Mouse (Mus musculus): ENCODE data around the gene Gm6268. TPM values are rescaled to one million over a fixed set of nuclear protein-coding genes. Genes with fewer than 3 reads are reported as not detected.

Gene Gm6268
- not detected in 2 replicates for polyA plus RNA-seq (2015; fragmentation: Nextera tagmentation; extraction: Ambion mirVana)

- H3K4me1 ChIP-seq, result no peaks in the 10 kb centered on the region
- no peak within 1 kb of the TSS for H3K4me3 ChIP-seq
- H3K9me3 ChIP-seq, result no peaks in the 10 kb centered on the region
- no peak within 1 kb of the TSS for H3K4me2 ChIP-seq
- H3K9ac ChIP-seq, result no peak within 1 kb of the TSS
- WGBS, result 85% methylated on average over 13 of the region's 13 CpGs
- H3K36me3 ChIP-seq, result no peaks in the 10 kb centered on the region
- no peaks in the 10 kb centered on the region for H3K27me3 ChIP-seq (replicated peaks)
- no peak for ATAC-seq (ENCODE audit: extremely low read depth, insufficient number of reproducible peaks, low FRiP score, low TSS enrichment)
- H3K27ac ChIP-seq (replicated peaks), result no peak within 1 kb of the TSS
These were observed at the start of gene Gm6268 for GRCm38 (mm10) chrX:36400980-36401379. Gene Gm6268 (plus strand): TSS chrX:36401280.

- WGBS, result 51% methylated on average over 3 of the region's 3 CpGs
- no peak for ATAC-seq (ENCODE audit: extremely low read depth, insufficient number of reproducible peaks, low FRiP score, low TSS enrichment)
- no peak overlapping the region for H3K27ac ChIP-seq (replicated peaks)
These were observed 48.6 kb upstream of the Gm6268 start for GRCm38 (mm10) chrX:36352446-36352845.

GRCm38 (mm10) chrX:36385340-36385739 lies 15.7 kb upstream of the Gm6268 start:
- Histone ChIP-seq H3K4me2 (no peak overlapping the region), H3K27me3 (replicated peaks) (no peaks in the 10 kb centered on the region), H3K27ac (replicated peaks) (no peak overlapping the region), H3K9ac (no peak overlapping the region), H3K9me3 (no peaks in the 10 kb centered on the region), H3K4me3 (no peak overlapping the region), H3K4me1 (no peaks in the 10 kb centered on the region), H3K36me3 (no peaks in the 10 kb centered on the region)
- ATAC-seq (ENCODE audit: extremely low read depth, insufficient number of reproducible peaks, low FRiP score, low TSS enrichment), result no peak

More at GRCm38 (mm10) chrX:36352446-36352845, 48.6 kb upstream of the Gm6268 start:
- Histone ChIP-seq H3K9me3 (no peaks in the 10 kb centered on the region), H3K4me3 (no peak overlapping the region), H3K36me3 (no peaks in the 10 kb centered on the region), H3K4me2 (no peak overlapping the region), H3K27me3 (replicated peaks) (no peaks in the 10 kb centered on the region), H3K4me1 (no peaks in the 10 kb centered on the region), H3K9ac (no peak overlapping the region)

GRCm38 (mm10) chrX:36389971-36390370 lies 11.1 kb upstream of the Gm6268 start:
- Histone ChIP-seq H3K27me3 (replicated peaks) (no peaks in the 10 kb centered on the region), H3K27ac (replicated peaks) (no peak overlapping the region), H3K9ac (no peak overlapping the region), H3K4me1 (no peaks in the 10 kb centered on the region), H3K4me3 (no peak overlapping the region), H3K36me3 (no peaks in the 10 kb centered on the region), H3K4me2 (no peak overlapping the region), H3K9me3 (no peaks in the 10 kb centered on the region)
- no peak for ATAC-seq (ENCODE audit: extremely low read depth, insufficient number of reproducible peaks, low FRiP score, low TSS enrichment)
- WGBS, result 57% methylated on average over 3 of the region's 3 CpGs

GRCm38 (mm10) chrX:36390503-36390902 lies 10.6 kb upstream of the Gm6268 start:
- no peak overlapping the region for H3K27ac ChIP-seq (replicated peaks)
- no peaks in the 10 kb centered on the region for H3K9me3 ChIP-seq
- ATAC-seq (ENCODE audit: extremely low read depth, insufficient number of reproducible peaks, low FRiP score, low TSS enrichment), result no peak
- 48% methylated on average over 2 of the region's 2 CpGs for WGBS
- H3K4me2 ChIP-seq, result no peak overlapping the region
- no peak overlapping the region for H3K9ac ChIP-seq
- no peaks in the 10 kb centered on the region for H3K36me3 ChIP-seq
- H3K27me3 ChIP-seq (replicated peaks), result no peaks in the 10 kb centered on the region
- no peaks in the 10 kb centered on the region for H3K4me1 ChIP-seq
- H3K4me3 ChIP-seq, result no peak overlapping the region

- Histone ChIP-seq H3K27ac (replicated peaks) (no peak overlapping the region), H3K36me3 (no peaks in the 10 kb centered on the region), H3K9me3 (no peaks in the 10 kb centered on the region), H3K4me2 (no peak overlapping the region), H3K9ac (no peak overlapping the region), H3K4me1 (no peaks in the 10 kb centered on the region), H3K27me3 (replicated peaks) (no peaks in the 10 kb centered on the region), H3K4me3 (no peak overlapping the region)
- WGBS, result 63% methylated on average over 6 of the region's 6 CpGs
- ATAC-seq (ENCODE audit: extremely low read depth, insufficient number of reproducible peaks, low FRiP score, low TSS enrichment), result no peak
These were observed 8.4 kb upstream of the Gm6268 start for GRCm38 (mm10) chrX:36392672-36393071.

GRCm38 (mm10) chrX:36393279-36393678 lies 7.8 kb upstream of the Gm6268 start:
- Histone ChIP-seq H3K9ac (no peak overlapping the region), H3K4me2 (no peak overlapping the region), H3K4me3 (no peak overlapping the region), H3K36me3 (no peaks in the 10 kb centered on the region), H3K27me3 (replicated peaks) (no peaks in the 10 kb centered on the region), H3K27ac (replicated peaks) (no peak overlapping the region), H3K4me1 (no peaks in the 10 kb centered on the region), H3K9me3 (no peaks in the 10 kb centered on the region)
- no peak for ATAC-seq (ENCODE audit: extremely low read depth, insufficient number of reproducible peaks, low FRiP score, low TSS enrichment)
- 50% methylated on average over 6 of the region's 6 CpGs for WGBS

- Histone ChIP-seq H3K4me1 (no peaks in the 10 kb centered on the region), H3K9me3 (no peaks in the 10 kb centered on the region), H3K9ac (no peak overlapping the region), H3K4me2 (no peak overlapping the region), H3K27me3 (replicated peaks) (no peaks in the 10 kb centered on the region), H3K4me3 (no peak overlapping the region), H3K36me3 (no peaks in the 10 kb centered on the region), H3K27ac (replicated peaks) (no peak overlapping the region)
- 48% methylated on average over 6 of the region's 6 CpGs for WGBS
- ATAC-seq (ENCODE audit: extremely low read depth, insufficient number of reproducible peaks, low FRiP score, low TSS enrichment), result no peak
These were observed 1.2 kb downstream of the Gm6268 start for GRCm38 (mm10) chrX:36402316-36402715.

GRCm38 (mm10) chrX:36419153-36419552 lies 18.1 kb downstream of the Gm6268 start:
- WGBS, result 72% methylated on average over 3 of the region's 3 CpGs
- H3K36me3 ChIP-seq, result no peaks in the 10 kb centered on the region
- H3K9ac ChIP-seq, result no peak overlapping the region
- H3K27me3 ChIP-seq (replicated peaks), result no peaks in the 10 kb centered on the region
- H3K4me2 ChIP-seq, result no peak overlapping the region
- H3K4me3 ChIP-seq, result no peak overlapping the region
- no peak for ATAC-seq (ENCODE audit: extremely low read depth, insufficient number of reproducible peaks, low FRiP score, low TSS enrichment)
- no peaks in the 10 kb centered on the region for H3K4me1 ChIP-seq
- no peaks in the 10 kb centered on the region for H3K9me3 ChIP-seq
- H3K27ac ChIP-seq (replicated peaks), result no peak overlapping the region

GRCm38 (mm10) chrX:36434993-36435392 lies 33.9 kb downstream of the Gm6268 start:
- H3K9ac ChIP-seq, result no peak overlapping the region
- no peak overlapping the region for H3K4me3 ChIP-seq
- no peaks in the 10 kb centered on the region for H3K9me3 ChIP-seq
- no peaks in the 10 kb centered on the region for H3K4me1 ChIP-seq
- ATAC-seq (ENCODE audit: extremely low read depth, insufficient number of reproducible peaks, low FRiP score, low TSS enrichment), result no peak
- H3K27ac ChIP-seq (replicated peaks), result no peak overlapping the region
- 38% methylated on average over 6 of the region's 6 CpGs for WGBS
- H3K27me3 ChIP-seq (replicated peaks), result no peaks in the 10 kb centered on the region
- H3K36me3 ChIP-seq, result no peaks in the 10 kb centered on the region
- H3K4me2 ChIP-seq, result no peak overlapping the region

GRCm38 (mm10) chrX:36437932-36438331 lies 36.9 kb downstream of the Gm6268 start:
- H3K36me3 ChIP-seq, result no peaks in the 10 kb centered on the region
- WGBS, result 73% methylated on average over 1 of the region's 1 CpGs
- ATAC-seq (ENCODE audit: extremely low read depth, insufficient number of reproducible peaks, low FRiP score, low TSS enrichment), result no peak

More at GRCm38 (mm10) chrX:36437932-36438331, 36.9 kb downstream of the Gm6268 start:
- H3K27me3 ChIP-seq (replicated peaks), result no peaks in the 10 kb centered on the region
- H3K9ac ChIP-seq, result no peak overlapping the region
- no peaks in the 10 kb centered on the region for H3K9me3 ChIP-seq
- H3K4me2 ChIP-seq, result no peak overlapping the region
- no peaks in the 10 kb centered on the region for H3K4me1 ChIP-seq
- H3K27ac ChIP-seq (replicated peaks), result no peak overlapping the region
- no peak overlapping the region for H3K4me3 ChIP-seq

Data from heart, embryonic 13.5 days (tissue).